In genomic region chr10:19356720-19357641, GRCm38 (mm10) we compare ENCODE assay signal across 10 mouse cellular contexts. TPM values are rescaled to one million over a fixed set of nuclear protein-coding genes. Genes with fewer than 3 reads are reported as not detected.
A peak's percentile ranks its signal among the peaks of the same experiment; 100 is the strongest.
DNase-seq lines count a peak whose midpoint lies in the region; ATAC-seq lines count a peak whose summit lies in the region.
"Had no signal": no experiment of that assay in that cellular context is flagged by ENCODE, and none has a peak within 500 bp of the region (broad histone marks: within the 10 kb centered on the region; RNA-seq: fewer than 3 reads in every experiment).

No protein-coding gene starts in this region.

- H3K9ac ChIP-seq in heart, embryonic 16.5 days (ENCODE audit: low read length): no peak overlapping the region
- H3K9ac ChIP-seq in forebrain, embryonic 16.5 days (replicated peaks; ENCODE audit: low read depth, low read length): no peak overlapping the region
- peak overlapping the region; percentile 24; the same call in 1 of the 2 replicates for H3K9ac ChIP-seq in midbrain, embryonic 14.5 days (replicated peaks; ENCODE audit: low read length)

- intact Hi-C loops in heart, postnatal 10 days (cut with DNase I): no loop called here

- H3K36me3 ChIP-seq in heart, embryonic 16.5 days (ENCODE audit: control insufficient read depth, insufficient read depth): no peaks in the 10 kb centered on the region
- no peaks in the 10 kb centered on the region for H3K36me3 ChIP-seq in forebrain, embryonic 16.5 days (ENCODE audit: control insufficient read depth, insufficient read depth)
- no peaks in the 10 kb centered on the region for H3K36me3 ChIP-seq in midbrain, embryonic 14.5 days (ENCODE audit: control insufficient read depth, insufficient read depth, low read length)

- H3K4me1 ChIP-seq in heart, embryonic 16.5 days (ENCODE audit: control insufficient read depth, insufficient read depth, low read length): no peaks in the 10 kb centered on the region
- H3K4me1 ChIP-seq in forebrain, embryonic 16.5 days (replicated peaks; ENCODE audit: control insufficient read depth, insufficient read depth, low read length): peaks cover 15% of the 10 kb centered on the region
- peaks cover 5% of the 10 kb centered on the region; the same call in 1 of the 2 replicates for H3K4me1 ChIP-seq in midbrain, embryonic 14.5 days (ENCODE audit: control insufficient read depth, insufficient read depth, low read length)

- WGBS in heart, embryonic 16.5 days: 1% methylated on average over 63 of the region's 63 CpGs
- WGBS in forebrain, embryonic 16.5 days: 1% methylated on average over 62 of the region's 63 CpGs
- WGBS in midbrain, embryonic 14.5 days: under 1% methylated on average over 63 of the region's 63 CpGs

- no peak for DNase-seq in heart, postnatal 10 days
- DNase-seq in R1 (ENCODE audit: low read depth, low spot score): peak; percentile 43
- peak; percentile 28 for DNase-seq in midbrain, embryonic 14.5 days
- no peak for DNase-seq in yolk sac, embryonic 10.5 days (ENCODE audit: low spot score)
- DNase-seq in lung, postnatal 14 days: no peak

- no peaks in the 10 kb centered on the region for H3K9me3 ChIP-seq in heart, embryonic 16.5 days (replicated peaks; ENCODE audit: control insufficient read depth, low read length)
- no peaks in the 10 kb centered on the region for H3K9me3 ChIP-seq in forebrain, embryonic 16.5 days (ENCODE audit: control insufficient read depth, low read length)
- H3K9me3 ChIP-seq in midbrain, embryonic 14.5 days (ENCODE audit: control insufficient read depth, low read length): no peaks in the 10 kb centered on the region

- H3K4me3 ChIP-seq in heart, embryonic 16.5 days (ENCODE audit: low read length): peak overlapping the region; percentile 20
- H3K4me3 ChIP-seq in forebrain, embryonic 16.5 days (replicated peaks; ENCODE audit: low read length): peak overlapping the region; percentile 16
- peak overlapping the region; percentile 26 for H3K4me3 ChIP-seq in midbrain, embryonic 14.5 days (replicated peaks; ENCODE audit: low read depth, low read length)
- H3K4me3 ChIP-seq: layer of hippocampus, adult 2 months had no signal

- peaks cover 90% of the 10 kb centered on the region for H3K27me3 ChIP-seq in heart, embryonic 16.5 days (ENCODE audit: control insufficient read depth, insufficient read depth, low read length)
- H3K27me3 ChIP-seq in forebrain, embryonic 16.5 days (replicated peaks; ENCODE audit: control insufficient read depth, insufficient read depth, low read length): peaks cover 81% of the 10 kb centered on the region
- H3K27me3 ChIP-seq in midbrain, embryonic 14.5 days (ENCODE audit: control insufficient read depth, insufficient read depth, low read length): peaks cover 94% of the 10 kb centered on the region

- ATAC-seq in heart, embryonic 16.5 days (replicated peaks; ENCODE audit: extremely low read depth, insufficient read depth, low FRiP score): no peak
- ATAC-seq in forebrain, embryonic 16.5 days: peak; percentile 41
- peak; percentile 39; the same call in 1 of the 2 replicates for ATAC-seq in midbrain, embryonic 14.5 days (ENCODE audit: low FRiP score, low TSS enrichment)
- ATAC-seq in monocyte, adult 5-6 weeks (replicated peaks; ENCODE audit: insufficient number of reproducible peaks, low FRiP score, low TSS enrichment, poor library complexity, severe bottlenecking): no peak

- H3K27ac ChIP-seq in heart, embryonic 16.5 days (ENCODE audit: low read length): no peak overlapping the region
- no peak overlapping the region for H3K27ac ChIP-seq in forebrain, embryonic 16.5 days (ENCODE audit: low read length)
- H3K27ac ChIP-seq in midbrain, embryonic 14.5 days (replicated peaks; ENCODE audit: low read depth, low read length): no peak overlapping the region
- H3K27ac ChIP-seq: layer of hippocampus, adult 2 months had no signal

- peak overlapping the region; percentile 41 for H3K4me2 ChIP-seq in heart, embryonic 16.5 days (ENCODE audit: low read depth, low read length)
- H3K4me2 ChIP-seq in forebrain, embryonic 16.5 days (ENCODE audit: low read length): peak overlapping the region; percentile 19; the same call in 1 of the 2 replicates
- H3K4me2 ChIP-seq in midbrain, embryonic 14.5 days (ENCODE audit: low read length): peak overlapping the region; percentile 46

RNA-seq across cellular contexts. Expression of gene Olig3, which starts 0.6 kb away (rescaled TPM):
- polyA plus RNA-seq in heart, embryonic 16.5 days (2015; fragmentation: Nextera tagmentation; extraction: Ambion mirVana): not detected in 2 replicates
- total RNA-seq in heart, postnatal 10 days (2021): not detected
- 0.87 and 1.6 TPM in 2 replicates for polyA plus RNA-seq in forebrain, embryonic 16.5 days (2015; fragmentation: Nextera tagmentation; extraction: Ambion mirVana)
- 1.7 and 2.0 TPM in 2 replicates for polyA plus RNA-seq in midbrain, embryonic 14.5 days (2014; fragmentation: Nextera tagmentation; extraction: Ambion mirVana)
- total RNA-seq in monocyte, adult 5-6 weeks (2017): not detected in 3 replicates
- total RNA-seq: layer of hippocampus, adult 2 months; MEL had no signal

Comparison
In these comparisons a context has a peak if more than half of its experiments do, and no peak if none do; other contexts are left out.
1. ATAC-seq: peak in forebrain, embryonic 16.5 days (single experiment) and midbrain, embryonic 14.5 days (single experiment); none in heart, embryonic 16.5 days (single experiment) and monocyte, adult 5-6 weeks (single experiment).
2. DNase-seq: peak in R1 (single experiment) and midbrain, embryonic 14.5 days (single experiment); none in heart, postnatal 10 days (0 of 2), yolk sac, embryonic 10.5 days (single experiment) and lung, postnatal 14 days (single experiment).
3. Peak in every context shown above with its lines, with median percentiles within 50 percentile points of each other: H3K4me2 ChIP-seq and H3K4me3 ChIP-seq.